Mouse (Mus musculus) liver (tissue): ENCODE results near the gene Pnmal2.

Source experiments
- DNase-seq: peaks from one replicate; pipeline ENCODE4 v3.0.0-alpha.2; 2020; ENCODE audit warnings: mixed read lengths

Gene Pnmal2

GRCm38 (mm10) chr7:16918014-16918413, 26.5 kb upstream of the Pnmal2 start:
- no peak for DNase-seq

- DNase-seq, result no peak
Observed at GRCm38 (mm10) chr7:16918670-16919069, 25.8 kb upstream of the Pnmal2 start.

GRCm38 (mm10) chr7:16919395-16920149, 24.9 kb upstream of the Pnmal2 start:
- DNase-seq, result peak; percentile 56

GRCm38 (mm10) chr7:16920150-16920579, 24.3 kb upstream of the Pnmal2 start:
- DNase-seq, result no peak

- no peak for DNase-seq
Observed at GRCm38 (mm10) chr7:16920818-16921791, 23.4 kb upstream of the Pnmal2 start.

- peak; percentile 38 for DNase-seq
Observed at GRCm38 (mm10) chr7:16921881-16922335, 22.6 kb upstream of the Pnmal2 start.

- peak; percentile 71 for DNase-seq
Observed at GRCm38 (mm10) chr7:16922360-16922973, 22.0 kb upstream of the Pnmal2 start.

GRCm38 (mm10) chr7:16923283-16924036, 21.0 kb upstream of the Pnmal2 start:
- DNase-seq, result no peak

- DNase-seq, result peak; percentile 99
Observed at GRCm38 (mm10) chr7:16924037-16924834, 20.2 kb upstream of the Pnmal2 start, which contains the start of gene Calm3. TSS of gene Calm3 (minus strand) at chr7:16924114.

- no peak for DNase-seq
Observed at GRCm38 (mm10) chr7:16928341-16928740, 16.1 kb upstream of the Pnmal2 start.

- peak; percentile 69 for DNase-seq
Observed at GRCm38 (mm10) chr7:16930850-16931249, 13.6 kb upstream of the Pnmal2 start.

- peak; percentile 81 for DNase-seq
Observed at GRCm38 (mm10) chr7:16931968-16932627, 12.4 kb upstream of the Pnmal2 start.

GRCm38 (mm10) chr7:16932704-16933577, 11.5 kb upstream of the Pnmal2 start:
- DNase-seq, result peak; percentile 55

GRCm38 (mm10) chr7:16937312-16937711, 7.2 kb upstream of the Pnmal2 start:
- peak; percentile 54 for DNase-seq

- no peak for DNase-seq
Observed at GRCm38 (mm10) chr7:16938117-16938791, 6.2 kb upstream of the Pnmal2 start.

- no peak for DNase-seq
Observed at GRCm38 (mm10) chr7:16940292-16940691, 4.2 kb upstream of the Pnmal2 start.

GRCm38 (mm10) chr7:16942861-16943260, 1.6 kb upstream of the Pnmal2 start:
- DNase-seq, result no peak

GRCm38 (mm10) chr7:16944808-16945315, 380 bp downstream of the Pnmal2 start:
- no peak for DNase-seq

- no peak for DNase-seq
Observed at GRCm38 (mm10) chr7:16945419-16945818, 937 bp downstream of the Pnmal2 start.
